Mouse (Mus musculus) limb, embryonic 11.5 days (tissue): ENCODE results near the gene Zranb1. TPM values are rescaled to one million over a fixed set of nuclear protein-coding genes. Genes with fewer than 3 reads are reported as not detected.
A peak's percentile ranks its signal among the peaks of the same experiment; 100 is the strongest.

Experiments used
- ATAC-seq: fragments of 200-750 bp; cut with Nextera tagmentation; 2 replicates; pipeline ENCODE4 v1.8.0; 2017; ENCODE audit warnings: low read depth; ENCODE audit not compliant: insufficient number of reproducible peaks, low FRiP score, low TSS enrichment
- DNase-seq: peaks from one replicate; pipeline ENCODE4 v3.0.0-alpha.2; 2015; ENCODE audit warnings: low spot score
- H3K27ac ChIP-seq: fragments of 300-500 bp; sonication (generic); replicated peaks from 2 replicates; pipeline ENCODE4 v1.5.1; 2014; ENCODE audit warnings: low read depth, mild to moderate bottlenecking, low read length
- H3K27me3 ChIP-seq: fragments of 300-500 bp; sonication (generic); 2 replicates; pipeline ENCODE4 v1.6.1; 2014; ENCODE audit warnings: mild to moderate bottlenecking, low read length, mixed read lengths; ENCODE audit not compliant: control insufficient read depth, insufficient read depth
- H3K36me3 ChIP-seq: fragments of 300-500 bp; sonication (generic); 2 replicates; pipeline ENCODE4 v1.6.1; 2014; ENCODE audit warnings: mild to moderate bottlenecking, low read length, moderate library complexity, mixed read lengths; ENCODE audit not compliant: control insufficient read depth, insufficient read depth
- H3K4me1 ChIP-seq: fragments of 300-500 bp; sonication (generic); 2 replicates; pipeline ENCODE4 v1.6.1; 2014; ENCODE audit warnings: low read length, mixed read lengths; ENCODE audit not compliant: control insufficient read depth, insufficient read depth
- H3K4me2 ChIP-seq: fragments of 300-500 bp; sonication (generic); 2 replicates; pipeline ENCODE4 v1.6.1; 2014; ENCODE audit warnings: low read depth, mild to moderate bottlenecking, moderate library complexity; ENCODE audit not compliant: severe bottlenecking
- H3K4me3 ChIP-seq: fragments of 300-500 bp; sonication (generic); 2 replicates; pipeline ENCODE4 v1.5.1; 2014; ENCODE audit warnings: low read depth, low read length
- H3K9ac ChIP-seq: fragments of 300-500 bp; sonication (generic); 2 replicates; pipeline ENCODE4 v1.6.1; 2014; ENCODE audit warnings: mild to moderate bottlenecking, low read length
- H3K9me3 ChIP-seq: fragments of 300-500 bp; sonication (generic); 2 replicates; pipeline ENCODE4 v1.6.1; 2016; ENCODE audit warnings: low read length; ENCODE audit not compliant: control insufficient read depth
- WGBS: fragments of 180-500 bp; shearing (Covaris S2); extraction: QIAGEN DNeasy Blood & Tissue Kit; methylation state at CpG from one replicate; pipeline ENCODE4 v1.1.7; 2014; 5-methylcytosine and 5-hydroxymethylcytosine counted together
- polyA plus RNA-seq: library from polyadenylated mRNA; unstranded; fragments of >200 nt; fragmentation: Nextera tagmentation; extraction: Ambion mirVana; gene quantifications from 2 replicates; pipeline ENCODE4 v1.2.1, GENCODE M21; 2014

The Zranb1 gene
- polyA plus RNA-seq, 1 experiment from 2014 or later = 16.6 TPM

- Histone ChIP-seq H3K36me3 (peaks cover 24% of the 10 kb centered on the region), H3K9ac (no peak overlapping the region), H3K9me3 (no peaks in the 10 kb centered on the region), H3K27ac (no peak overlapping the region), H3K4me2 (no peak overlapping the region), H3K4me3 (no peak overlapping the region), H3K4me1 (no peaks in the 10 kb centered on the region), H3K27me3 (no peaks in the 10 kb centered on the region)
- 90% methylated on average over 12 of the region's 12 CpGs for WGBS
- DNase-seq (no peak), ATAC-seq (no peak)
Measured at GRCm38 (mm10) chr7:132998639-132999038, 67.7 kb downstream of the Zranb1 start.

GRCm38 (mm10) chr7:132999061-132999460 is 68.1 kb downstream of the Zranb1 start:
- Histone ChIP-seq H3K27ac (no peak overlapping the region), H3K4me1 (no peaks in the 10 kb centered on the region), H3K36me3 (peaks cover 24% of the 10 kb centered on the region), H3K9me3 (no peaks in the 10 kb centered on the region), H3K27me3 (no peaks in the 10 kb centered on the region), H3K4me2 (no peak overlapping the region), H3K4me3 (no peak overlapping the region), H3K9ac (no peak overlapping the region)
- no peak for DNase-seq
- ATAC-seq = no peak
- WGBS = 92% methylated on average over 11 of the region's 11 CpGs

DNA sequence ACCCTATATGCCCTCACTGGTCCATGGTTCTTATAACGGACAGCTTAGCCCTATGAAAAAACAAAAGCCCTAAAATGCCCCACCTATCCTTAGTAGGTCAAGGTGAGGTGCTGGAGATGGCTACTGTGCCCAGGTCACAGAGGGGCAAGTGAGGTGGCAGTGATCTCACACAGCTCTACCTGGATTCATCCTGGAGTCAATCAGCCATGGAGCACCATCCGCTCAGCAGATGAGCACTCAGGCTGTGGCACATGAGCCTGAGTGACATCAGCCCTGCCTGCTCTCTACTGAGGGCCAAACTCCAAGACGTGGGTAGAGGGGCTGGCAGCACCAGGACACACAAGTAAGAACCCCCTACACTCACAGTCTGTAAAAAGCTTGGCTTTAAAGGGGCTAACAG is 70.4 kb downstream of the Zranb1 start:
- H3K4me2 ChIP-seq = no peak overlapping the region
- ATAC-seq = no peak
- no peaks in the 10 kb centered on the region for H3K27me3 ChIP-seq
- H3K27ac ChIP-seq = no peak overlapping the region
- no peak overlapping the region for H3K9ac ChIP-seq
- H3K4me1 ChIP-seq = no peaks in the 10 kb centered on the region
- H3K4me3 ChIP-seq = no peak overlapping the region
- H3K36me3 ChIP-seq = peaks cover 18% of the 10 kb centered on the region
- no peaks in the 10 kb centered on the region for H3K9me3 ChIP-seq
- no peak for DNase-seq
- 91% methylated on average over 3 of the region's 3 CpGs for WGBS

- Histone ChIP-seq H3K27me3 (no peaks in the 10 kb centered on the region), H3K4me2 (no peak overlapping the region), H3K4me3 (no peak overlapping the region), H3K4me1 (0 out of 2 replicates have a peak, but pooled peaks cover under 1% of the 10 kb centered on the region), H3K9me3 (no peaks in the 10 kb centered on the region), H3K9ac (no peak overlapping the region), H3K27ac (no peak overlapping the region), H3K36me3 (peaks cover 14% of the 10 kb centered on the region)
- DNase-seq (no peak), ATAC-seq (no peak)
- WGBS = 92% methylated on average over 6 of the region's 6 CpGs
Measured at GRCm38 (mm10) chr7:133002271-133002670, 71.3 kb downstream of the Zranb1 start.

- 32% methylated on average over 3 of the region's 3 CpGs for WGBS
- ATAC-seq (no peak), DNase-seq (peak; percentile 65)
- Histone ChIP-seq H3K4me3 (no peak overlapping the region), H3K27me3 (no peaks in the 10 kb centered on the region), H3K4me2 (no peak overlapping the region), H3K9me3 (no peaks in the 10 kb centered on the region), H3K9ac (no peak overlapping the region), H3K36me3 (peaks cover 9% of the 10 kb centered on the region), H3K4me1 (peaks cover 6% of the 10 kb centered on the region; the same call in 1 of the 2 replicates), H3K27ac (no peak overlapping the region)
Measured at GRCm38 (mm10) chr7:133003421-133003820, 72.5 kb downstream of the Zranb1 start.

- H3K27ac ChIP-seq = no peak overlapping the region
- 79% methylated on average over 7 of the region's 7 CpGs for WGBS
Measured at GRCm38 (mm10) chr7:133005772-133006171, 74.8 kb downstream of the Zranb1 start.

DNA sequence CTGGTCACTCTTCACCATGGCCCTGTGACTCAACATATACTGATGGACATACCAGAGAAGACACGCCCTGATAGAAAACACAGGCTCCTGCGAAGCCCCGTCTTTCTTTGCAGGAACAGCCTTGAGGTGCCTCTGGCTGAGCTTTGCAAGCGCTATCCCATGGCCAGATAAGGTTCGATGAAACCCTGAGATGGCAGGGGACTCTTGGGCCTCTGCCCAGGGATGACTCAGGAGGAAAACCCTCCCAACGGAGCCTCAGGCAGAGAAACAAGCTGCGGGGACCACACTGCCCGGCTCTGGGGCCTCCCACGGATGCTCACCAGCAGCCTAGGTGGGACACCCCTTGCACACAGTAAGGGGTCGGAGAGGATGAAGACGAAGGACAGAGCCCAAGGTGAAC is 76.4 kb downstream of the Zranb1 start:
- 84% methylated on average over 11 of the region's 11 CpGs for WGBS
- DNase-seq = no peak
- Histone ChIP-seq H3K27me3 (no peaks in the 10 kb centered on the region), H3K36me3 (peaks cover 4% of the 10 kb centered on the region), H3K4me1 (peaks cover 10% of the 10 kb centered on the region; the same call in 1 of the 2 replicates), H3K4me2 (no peak overlapping the region), H3K9me3 (no peaks in the 10 kb centered on the region), H3K9ac (no peak overlapping the region), H3K27ac (0 out of 2 replicates have a peak overlapping the region, but pooled peaks have one; percentile 8), H3K4me3 (no peak overlapping the region)
- no peak for ATAC-seq

More at GRCm38 (mm10) chr7:133005772-133006171, 74.8 kb downstream of the Zranb1 start:
- Histone ChIP-seq H3K9me3 (no peaks in the 10 kb centered on the region), H3K4me3 (no peak overlapping the region), H3K4me2 (no peak overlapping the region), H3K9ac (no peak overlapping the region), H3K4me1 (peaks cover 6% of the 10 kb centered on the region; the same call in 1 of the 2 replicates), H3K27me3 (no peaks in the 10 kb centered on the region), H3K36me3 (peaks cover 4% of the 10 kb centered on the region)
- ATAC-seq (no peak), DNase-seq (no peak)

DNA sequence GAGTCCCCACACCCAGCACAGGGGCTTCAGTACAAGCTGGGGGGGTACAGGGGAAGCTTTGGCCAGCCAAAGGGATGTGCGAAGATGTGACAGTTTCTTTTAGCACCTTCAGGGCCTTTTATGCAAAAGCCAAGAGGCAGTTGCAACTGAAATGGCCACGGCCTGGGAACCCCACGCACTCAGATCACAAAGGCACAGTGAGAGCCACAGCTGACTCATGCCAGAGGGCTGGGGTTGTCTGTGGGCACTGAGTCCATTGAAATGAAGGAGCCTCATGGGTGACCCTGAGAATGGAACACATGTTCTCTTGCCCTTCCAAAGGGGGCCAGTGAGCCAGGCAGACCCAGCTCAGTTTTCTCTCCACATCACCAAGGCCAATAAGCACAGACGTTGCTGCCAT is 77.7 kb downstream of the Zranb1 start:
- no peaks in the 10 kb centered on the region for H3K9me3 ChIP-seq
- no peak overlapping the region for H3K4me3 ChIP-seq
- peaks cover 4% of the 10 kb centered on the region; the same call in 1 of the 2 replicates for H3K36me3 ChIP-seq
- H3K27ac ChIP-seq = no peak overlapping the region
- no peaks in the 10 kb centered on the region for H3K27me3 ChIP-seq
- no peak overlapping the region for H3K4me2 ChIP-seq
- WGBS = 85% methylated on average over 4 of the region's 4 CpGs
- DNase-seq = no peak
- no peak overlapping the region for H3K9ac ChIP-seq
- H3K4me1 ChIP-seq = peaks cover 10% of the 10 kb centered on the region; the same call in 1 of the 2 replicates
- no peak for ATAC-seq

DNA sequence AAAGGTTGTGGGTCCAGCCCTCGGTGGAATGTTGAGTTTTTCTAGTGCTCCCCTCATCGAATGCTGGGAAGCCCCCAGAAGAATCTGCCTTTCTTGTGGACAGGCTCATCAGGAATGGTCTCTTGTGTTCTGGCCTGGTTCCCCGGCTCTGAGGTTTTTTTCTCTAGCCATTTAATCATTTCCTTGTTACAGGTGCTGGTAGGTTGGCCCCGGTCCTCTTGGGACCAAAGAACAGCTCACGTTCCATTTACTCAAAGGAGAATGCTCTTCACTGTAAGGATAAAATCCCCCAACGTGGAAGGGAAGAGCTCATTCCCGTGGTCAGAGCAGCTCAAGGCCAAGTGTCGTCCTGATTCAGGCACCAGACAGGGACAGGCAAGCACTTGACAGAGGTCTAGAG is 78.7 kb downstream of the Zranb1 start:
- Histone ChIP-seq H3K9ac (no peak overlapping the region), H3K27me3 (no peaks in the 10 kb centered on the region), H3K36me3 (peaks cover 4% of the 10 kb centered on the region; the same call in 1 of the 2 replicates), H3K4me1 (peaks cover 10% of the 10 kb centered on the region; the same call in 1 of the 2 replicates), H3K4me2 (no peak overlapping the region), H3K4me3 (no peak overlapping the region), H3K27ac (no peak overlapping the region), H3K9me3 (no peaks in the 10 kb centered on the region)
- ATAC-seq (no peak), DNase-seq (no peak)
- WGBS = 84% methylated on average over 8 of the region's 8 CpGs
